Mouse (Mus musculus) macrophage (primary cell): ENCODE measurements around the gene Syt14. TPM values are rescaled to one million over a fixed set of nuclear protein-coding genes. Genes with fewer than 3 reads are reported as not detected.

ENCODE experiments used
- H3K27ac ChIP-seq: fragments of 350-480 bp; formaldehyde crosslinking; 2 replicates; pipeline ENCODE4 v1.9.0; 2021
- H3K36me3 ChIP-seq: fragments of 350-480 bp; formaldehyde crosslinking; 2 replicates; pipeline ENCODE4 v1.9.0; 2021; ENCODE audit errors: inconsistent target
- H3K4me3 ChIP-seq: fragments of 350-480 bp; formaldehyde crosslinking; 2 replicates; pipeline ENCODE4 v1.9.0; 2021; ENCODE audit errors: inconsistent target
- H3K79me2 ChIP-seq: fragments of 350-480 bp; formaldehyde crosslinking; 2 replicates; pipeline ENCODE4 v1.9.0; 2021; ENCODE audit errors: inconsistent target
- WGBS: methylation state at CpG from one replicate; pipeline ENCODE4 v1.1.7; 2026; ENCODE audit warnings: inconsistent platforms; ENCODE audit not compliant: missing documents; 5-methylcytosine and 5-hydroxymethylcytosine counted together
- polyA plus RNA-seq: library from polyadenylated mRNA; stranded (reverse); fragments of 250-400 nt; gene quantifications from 3 replicates; pipeline ENCODE4 v1.2.4, GENCODE M21; 2018; ENCODE audit warnings: inconsistent platforms

The Syt14 gene
- polyA plus RNA-seq, 1 experiment from 2014 or later = not detected

- WGBS = 73% methylated on average over 3 of the region's 3 CpGs
- H3K79me2 ChIP-seq = no peaks in the 10 kb centered on the region
- no peaks in the 10 kb centered on the region for H3K36me3 ChIP-seq
- no peak overlapping the region for H3K27ac ChIP-seq
- H3K4me3 ChIP-seq = no peak overlapping the region
Measured at GRCm38 (mm10) chr1:192847254-192847653, 188.3 kb downstream of the Syt14 start.

Other genes with a start within 250 kb of the Syt14 start
- gene Sertad4, start 180.0 kb downstream of the Syt14 start, polyA plus RNA-seq = not detected in 3 replicates
- gene Diexf, start 94.5 kb upstream of the Syt14 start, polyA plus RNA-seq = 5.6 to 8.0 TPM (median 6.4 TPM) in 3 replicates
- not detected in 3 replicates for gene Irf6, start 117.3 kb upstream of the Syt14 start, polyA plus RNA-seq
- gene A130010J15Rik, start 132.3 kb upstream of the Syt14 start, polyA plus RNA-seq = 4.8 to 6.7 TPM (median 4.8 TPM) in 3 replicates
- 10.8 to 32.5 TPM (median 15.4 TPM) in 3 replicates for gene Traf3ip3, start 165.9 kb upstream of the Syt14 start, polyA plus RNA-seq
- gene Lamb3, start 171.9 kb upstream of the Syt14 start, polyA plus RNA-seq = 0.05 TPM in 1 of 3 replicates, not detected in the others
- 0.29 to 0.38 TPM in 2 of 3 replicates, not detected in the other for gene Hsd11b1, start 228.3 kb upstream of the Syt14 start, polyA plus RNA-seq
- 0.43 TPM in 1 of 3 replicates, not detected in the others for gene G0s2, start 237.4 kb upstream of the Syt14 start, polyA plus RNA-seq